Mouse (Mus musculus): ENCODE measurements around the gene Slco2a1.
A peak's percentile ranks its signal among the peaks of the same experiment; 100 is the strongest.

Slco2a1 gene

GRCm38 (mm10) chr9:103117495-103117894, 129.0 kb downstream of the Slco2a1 start:
- no peak for TF ChIP-seq NANOG (IDR thresholded peaks at IDR 0.05; ENCODE audit: borderline replicate concordance, low read length)
- TF ChIP-seq POU5F1 (IDR thresholded peaks at IDR 0.05; ENCODE audit: borderline replicate concordance, low read length), result no peak
- TF ChIP-seq CTCF (conservative IDR thresholded peaks at IDR 0.05; ENCODE audit: low read length), result no peak
- Histone ChIP-seq H3K9me3 (ENCODE audit: low read length) (no peaks in the 10 kb centered on the region), H3K36me3 (ENCODE audit: insufficient read depth, low read length) (no peaks in the 10 kb centered on the region)

GRCm38 (mm10) chr9:103117951-103118350, 129.4 kb downstream of the Slco2a1 start:
- Histone ChIP-seq H3K27me3 (ENCODE audit: insufficient read depth, low read length) (peaks cover 56% of the 10 kb centered on the region), H3K4me1 (replicated peaks; ENCODE audit: low read depth, low read length) (peaks cover 23% of the 10 kb centered on the region), H3K36me3 (ENCODE audit: insufficient read depth, low read length) (no peaks in the 10 kb centered on the region), H3K9me3 (ENCODE audit: low read length) (no peaks in the 10 kb centered on the region), H3K4me3 (replicated peaks; ENCODE audit: low read length) (no peak overlapping the region)
- TF ChIP-seq NANOG (IDR thresholded peaks at IDR 0.05; ENCODE audit: borderline replicate concordance, low read length) (no peak), POU5F1 (IDR thresholded peaks at IDR 0.05; ENCODE audit: borderline replicate concordance, low read length) (no peak), CTCF (conservative IDR thresholded peaks at IDR 0.05; ENCODE audit: low read length) (no peak)

More at GRCm38 (mm10) chr9:103117495-103117894, 129.0 kb downstream of the Slco2a1 start:
- H3K4me1 ChIP-seq (replicated peaks; ENCODE audit: low read depth, low read length), result peaks cover 28% of the 10 kb centered on the region
- H3K4me3 ChIP-seq (replicated peaks; ENCODE audit: low read length), result no peak overlapping the region
- H3K27me3 ChIP-seq (ENCODE audit: insufficient read depth, low read length), result peaks cover 61% of the 10 kb centered on the region

GRCm38 (mm10) chr9:103118651-103119275, 130.3 kb downstream of the Slco2a1 start:
- peaks cover 16% of the 10 kb centered on the region for H3K4me1 ChIP-seq (replicated peaks; ENCODE audit: low read depth, low read length)
- no peak overlapping the region for H3K4me3 ChIP-seq (replicated peaks; ENCODE audit: low read length)
- H3K27me3 ChIP-seq (ENCODE audit: insufficient read depth, low read length), result peaks cover 48% of the 10 kb centered on the region
- no peak for TF ChIP-seq CTCF (conservative IDR thresholded peaks at IDR 0.05; ENCODE audit: low read length)
- no peak for TF ChIP-seq POU5F1 (IDR thresholded peaks at IDR 0.05; ENCODE audit: borderline replicate concordance, low read length)
- TF ChIP-seq NANOG (IDR thresholded peaks at IDR 0.05; ENCODE audit: borderline replicate concordance, low read length), result no peak
- no peaks in the 10 kb centered on the region for H3K9me3 ChIP-seq (ENCODE audit: low read length)
- no peaks in the 10 kb centered on the region for H3K36me3 ChIP-seq (ENCODE audit: insufficient read depth, low read length)

DNA sequence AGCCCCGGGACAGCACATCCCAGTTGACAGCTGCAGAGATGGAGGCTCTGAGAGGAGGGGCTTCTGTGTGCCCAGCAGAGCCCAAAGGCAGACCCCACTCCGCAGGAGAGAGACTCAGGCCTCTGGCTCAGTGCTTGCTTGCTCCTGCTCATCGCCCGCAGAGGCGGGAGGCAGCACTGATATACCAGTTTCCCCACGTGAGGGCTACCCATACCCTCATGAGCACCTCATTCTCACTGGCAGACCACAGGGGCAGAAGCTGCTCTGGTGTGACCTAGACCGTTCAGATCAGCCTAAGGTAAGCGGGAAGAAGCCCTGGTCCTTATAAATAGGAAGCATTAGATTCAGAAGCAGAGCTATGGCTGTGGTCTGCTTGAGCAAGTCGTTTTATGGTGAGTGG, 131.3 kb downstream of the Slco2a1 start:
- TF ChIP-seq CTCF (conservative IDR thresholded peaks at IDR 0.05; ENCODE audit: low read length) (no peak), NANOG (IDR thresholded peaks at IDR 0.05; ENCODE audit: borderline replicate concordance, low read length) (no peak), POU5F1 (IDR thresholded peaks at IDR 0.05; ENCODE audit: borderline replicate concordance, low read length) (no peak)
- Histone ChIP-seq H3K4me1 (replicated peaks; ENCODE audit: low read depth, low read length) (peaks cover 16% of the 10 kb centered on the region), H3K27me3 (ENCODE audit: insufficient read depth, low read length) (peaks cover 38% of the 10 kb centered on the region), H3K9me3 (ENCODE audit: low read length) (no peaks in the 10 kb centered on the region), H3K4me3 (replicated peaks; ENCODE audit: low read length) (no peak overlapping the region), H3K36me3 (ENCODE audit: insufficient read depth, low read length) (no peaks in the 10 kb centered on the region)

GRCm38 (mm10) chr9:103120231-103120630, 131.7 kb downstream of the Slco2a1 start:
- no peak for TF ChIP-seq NANOG (IDR thresholded peaks at IDR 0.05; ENCODE audit: borderline replicate concordance, low read length)
- no peak for TF ChIP-seq CTCF (conservative IDR thresholded peaks at IDR 0.05; ENCODE audit: low read length)
- TF ChIP-seq POU5F1 (IDR thresholded peaks at IDR 0.05; ENCODE audit: borderline replicate concordance, low read length), result no peak
- Histone ChIP-seq H3K4me1 (replicated peaks; ENCODE audit: low read depth, low read length) (peaks cover 16% of the 10 kb centered on the region), H3K36me3 (ENCODE audit: insufficient read depth, low read length) (no peaks in the 10 kb centered on the region), H3K4me3 (replicated peaks; ENCODE audit: low read length) (no peak overlapping the region), H3K27me3 (ENCODE audit: insufficient read depth, low read length) (peaks cover 33% of the 10 kb centered on the region), H3K9me3 (ENCODE audit: low read length) (no peaks in the 10 kb centered on the region)

DNA sequence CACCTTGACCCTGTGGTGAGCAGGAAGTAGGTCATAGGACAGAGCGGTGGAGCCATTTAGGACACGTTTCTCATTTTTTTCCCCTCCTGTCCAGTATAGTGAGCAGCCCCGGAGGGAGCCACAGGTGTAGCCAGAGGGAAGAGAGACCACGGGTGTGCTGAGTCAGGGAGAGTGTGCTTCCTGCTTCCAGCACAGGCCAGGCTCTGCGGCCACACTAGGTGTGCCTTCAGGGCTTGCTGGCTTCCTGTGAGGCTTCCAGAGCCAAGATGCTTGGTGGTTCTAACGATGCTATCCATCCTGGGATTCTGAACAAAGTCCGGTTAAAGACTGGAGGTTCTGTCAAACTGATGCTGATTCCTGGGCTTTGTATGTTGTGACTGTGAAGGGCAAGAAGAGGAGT, 133.0 kb downstream of the Slco2a1 start:
- no peaks in the 10 kb centered on the region for H3K36me3 ChIP-seq (ENCODE audit: insufficient read depth, low read length)
- TF ChIP-seq NANOG (IDR thresholded peaks at IDR 0.05; ENCODE audit: borderline replicate concordance, low read length), result no peak
- H3K9me3 ChIP-seq (ENCODE audit: low read length), result no peaks in the 10 kb centered on the region
- peaks cover 16% of the 10 kb centered on the region for H3K4me1 ChIP-seq (replicated peaks; ENCODE audit: low read depth, low read length)
- peaks cover 23% of the 10 kb centered on the region for H3K27me3 ChIP-seq (ENCODE audit: insufficient read depth, low read length)
- H3K4me3 ChIP-seq (replicated peaks; ENCODE audit: low read length), result no peak overlapping the region

DNA sequence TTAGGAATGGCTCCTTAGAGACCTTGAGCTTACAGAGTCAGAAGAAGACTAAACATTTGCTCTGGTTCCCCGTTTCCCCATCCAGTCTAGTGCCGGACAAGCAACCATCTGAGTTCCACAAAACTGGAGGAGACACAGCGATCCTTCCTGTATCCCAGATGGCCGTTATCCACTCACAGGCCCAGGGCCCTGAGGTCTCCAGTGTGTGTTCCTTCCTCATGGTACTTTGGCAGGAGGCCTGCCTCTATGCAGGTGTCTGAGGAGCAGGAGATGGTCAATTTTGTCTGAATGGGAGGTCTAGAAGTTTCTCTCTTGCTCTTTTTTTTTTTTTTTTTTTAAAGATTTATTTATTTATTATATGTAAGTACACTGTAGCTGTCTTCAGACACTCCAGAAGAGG, 136.2 kb downstream of the Slco2a1 start:
- H3K4me1 ChIP-seq (replicated peaks; ENCODE audit: low read depth, low read length), result peaks cover 13% of the 10 kb centered on the region; the same call in 1 of the 2 replicates
- TF ChIP-seq POU5F1 (IDR thresholded peaks at IDR 0.05; ENCODE audit: borderline replicate concordance, low read length) (no peak), CTCF (conservative IDR thresholded peaks at IDR 0.05; ENCODE audit: low read length) (no peak), NANOG (IDR thresholded peaks at IDR 0.05; ENCODE audit: borderline replicate concordance, low read length) (no peak)
- H3K36me3 ChIP-seq (ENCODE audit: insufficient read depth, low read length), result no peaks in the 10 kb centered on the region
- peaks cover 2% of the 10 kb centered on the region; the same call in 1 of the 2 replicates for H3K9me3 ChIP-seq (ENCODE audit: low read length)
- peaks cover 9% of the 10 kb centered on the region for H3K27me3 ChIP-seq (ENCODE audit: insufficient read depth, low read length)
- no peak overlapping the region for H3K4me3 ChIP-seq (replicated peaks; ENCODE audit: low read length)

DNA sequence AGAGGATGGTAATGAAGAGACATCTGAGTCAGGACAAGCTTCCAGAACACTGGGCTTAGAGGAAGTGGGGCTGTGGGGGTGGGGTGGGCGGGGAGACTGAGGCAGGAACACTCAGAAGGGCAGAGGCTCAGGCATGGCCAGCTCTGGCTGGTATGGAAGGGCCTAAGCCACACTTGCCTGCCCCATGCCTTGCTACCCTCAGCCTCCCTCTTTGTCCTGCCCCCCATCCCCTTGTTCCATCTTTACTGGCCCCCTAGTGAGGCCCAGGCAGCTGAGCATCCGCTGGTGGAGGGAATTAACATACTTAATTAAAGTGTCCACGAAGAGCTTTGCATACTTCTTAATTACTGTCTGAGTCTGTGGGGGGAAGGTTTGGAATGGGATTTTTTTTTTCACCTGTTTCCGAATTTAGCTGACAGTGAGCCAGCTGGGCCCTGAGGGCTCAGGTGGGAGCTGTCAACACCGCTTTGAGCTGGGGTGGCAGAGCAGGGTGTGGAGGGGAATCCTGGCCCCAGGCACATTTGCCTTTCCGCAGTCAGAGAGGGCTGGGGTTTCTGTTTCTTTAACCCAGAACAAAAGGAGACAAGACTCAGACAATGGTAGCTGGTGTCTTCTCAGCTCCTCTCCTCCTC, 145.1 kb downstream of the Slco2a1 start:
- H3K4me1 ChIP-seq (replicated peaks; ENCODE audit: low read depth, low read length), result peaks cover 58% of the 10 kb centered on the region
- TF ChIP-seq POU5F1 (IDR thresholded peaks at IDR 0.05; ENCODE audit: borderline replicate concordance, low read length) (no peak), NANOG (IDR thresholded peaks at IDR 0.05; ENCODE audit: borderline replicate concordance, low read length) (no peak), CTCF (conservative IDR thresholded peaks at IDR 0.05; ENCODE audit: low read length) (no peak)
- H3K36me3 ChIP-seq (ENCODE audit: insufficient read depth, low read length), result no peaks in the 10 kb centered on the region
- 0 out of 2 replicates have a peak overlapping the region, but pooled peaks have one; percentile 32 for H3K4me3 ChIP-seq (replicated peaks; ENCODE audit: low read length)
- peaks cover 19% of the 10 kb centered on the region for H3K9me3 ChIP-seq (ENCODE audit: low read length)
- peaks cover 13% of the 10 kb centered on the region for H3K27me3 ChIP-seq (ENCODE audit: insufficient read depth, low read length)

All from E14TG2a.4 (cell line).